Mouse (Mus musculus): ENCODE measurements around the gene Zmynd15. TPM values are rescaled to one million over a fixed set of nuclear protein-coding genes. Genes with fewer than 3 reads are reported as not detected.

Zmynd15 gene
- total RNA-seq, 2 experiments from 2014 or later: 1.4 to 2.1 TPM

- intact Hi-C loops (cut with DNase I): no loop called here
Observed at GRCm38 (mm10) chr11:70499566-70500475, 40.6 kb downstream of the Zmynd15 start.

DNA sequence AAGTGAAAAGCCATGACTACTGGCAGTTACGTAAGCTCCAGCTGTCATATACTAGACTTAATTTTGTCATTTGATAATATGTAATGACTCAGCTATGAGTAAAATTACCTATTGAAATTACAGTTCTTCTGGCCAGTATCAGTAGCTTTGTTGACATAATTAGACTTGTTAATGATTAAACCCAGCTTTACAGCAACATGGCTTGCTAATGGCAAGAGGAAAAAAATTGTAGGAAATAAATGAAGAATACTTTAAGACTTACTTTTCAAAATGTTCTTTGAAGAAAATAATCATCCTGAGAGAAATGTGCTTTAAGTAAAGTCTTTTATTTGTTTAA, 41.2 kb downstream of the Zmynd15 start:
- intact Hi-C loops (cut with DNase I): no loop called here
- no peak for DNase-seq

More at GRCm38 (mm10) chr11:70499566-70500475, 40.6 kb downstream of the Zmynd15 start:
- DNase-seq: no peak

DNA sequence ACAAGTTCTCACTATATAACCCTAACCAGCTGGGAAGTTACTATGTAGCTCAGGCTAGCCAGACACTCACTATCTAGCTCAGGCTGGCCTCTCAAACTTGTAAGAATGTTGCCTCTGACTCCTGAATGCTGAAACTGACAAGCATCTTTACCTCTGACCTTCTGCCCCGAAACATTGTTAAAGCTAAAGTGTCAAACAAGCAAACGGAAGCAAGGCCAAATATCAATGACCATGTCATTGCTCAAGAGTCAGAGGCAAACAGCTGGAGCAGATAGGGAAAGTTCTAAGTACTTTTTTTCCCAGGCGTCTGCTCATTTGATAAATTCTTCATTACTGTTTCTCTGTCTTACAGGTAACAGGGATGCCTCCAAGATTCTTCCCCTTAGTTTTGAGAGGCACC, 42.8 kb downstream of the Zmynd15 start:
- intact Hi-C loops (cut with DNase I): no loop called here

GRCm38 (mm10) chr11:70504970-70505369, 45.7 kb downstream of the Zmynd15 start, which contains the start of gene Tm4sf5:
Tm4sf5 (plus strand) TSS chr11:70505244.
- DNase-seq: no peak
- intact Hi-C loops (cut with DNase I): no loop called here

More for the DNA sequence above, 42.8 kb downstream of the Zmynd15 start:
- DNase-seq: no peak

GRCm38 (mm10) chr11:70506385-70506784, 47.2 kb downstream of the Zmynd15 start:
- DNase-seq: peak; percentile 87 to 91
- intact Hi-C loops (cut with DNase I): loop anchor here (1.0 to 2.0 kb wide), 2 partner anchors 54 to 92 kb away; no protein-coding TSS in a partner anchor

GRCm38 (mm10) chr11:70506962-70507515, 47.8 kb downstream of the Zmynd15 start:
- DNase-seq: no peak
- intact Hi-C loops (cut with DNase I): loop anchor here (1.0 to 2.0 kb wide), 3 partner anchors 55 to 92 kb away; partner anchors contain the start of gene Arrb2

DNA sequence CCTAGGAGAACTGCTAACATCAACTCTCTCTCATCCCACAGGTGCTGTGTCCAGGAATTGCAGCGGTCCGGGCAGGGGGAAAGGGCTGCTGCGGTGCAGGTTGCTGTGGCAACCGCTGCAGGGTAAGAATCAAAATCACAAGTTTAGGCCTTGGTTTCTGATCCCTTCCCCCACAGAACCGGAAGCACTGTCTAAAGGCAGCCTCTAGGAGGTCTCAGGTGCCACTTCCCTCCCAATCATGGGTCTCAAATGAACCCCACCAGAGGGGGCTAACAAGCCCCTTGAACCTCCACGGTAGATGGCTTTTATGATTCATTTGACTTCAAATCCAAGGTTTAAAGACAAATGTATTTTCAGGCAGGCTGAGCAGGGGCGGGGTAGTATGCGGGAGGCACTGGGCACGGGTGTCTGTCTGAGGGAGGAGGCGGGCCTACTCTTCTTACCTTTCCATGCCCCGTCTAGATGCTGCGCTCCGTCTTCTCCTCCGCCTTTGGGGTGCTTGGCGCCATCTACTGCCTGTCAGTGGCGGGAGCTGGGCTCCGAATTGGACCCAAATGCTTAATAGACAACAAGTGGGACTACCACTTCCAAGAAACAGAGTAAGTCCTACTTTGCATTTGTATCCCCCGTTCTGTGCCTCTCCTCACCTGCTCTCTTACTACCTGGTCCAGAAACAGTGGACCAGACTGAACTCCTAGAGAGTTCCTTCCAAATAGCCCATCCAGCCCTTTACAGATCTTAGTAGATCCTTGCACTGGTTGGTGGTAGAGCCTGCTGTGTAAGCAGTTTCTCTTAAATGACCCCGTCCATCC, 50.7 kb downstream of the Zmynd15 start:
- DNase-seq: peak in 1 of 2 experiments; percentile 41
- intact Hi-C loops (cut with DNase I): no loop called here

DNA sequence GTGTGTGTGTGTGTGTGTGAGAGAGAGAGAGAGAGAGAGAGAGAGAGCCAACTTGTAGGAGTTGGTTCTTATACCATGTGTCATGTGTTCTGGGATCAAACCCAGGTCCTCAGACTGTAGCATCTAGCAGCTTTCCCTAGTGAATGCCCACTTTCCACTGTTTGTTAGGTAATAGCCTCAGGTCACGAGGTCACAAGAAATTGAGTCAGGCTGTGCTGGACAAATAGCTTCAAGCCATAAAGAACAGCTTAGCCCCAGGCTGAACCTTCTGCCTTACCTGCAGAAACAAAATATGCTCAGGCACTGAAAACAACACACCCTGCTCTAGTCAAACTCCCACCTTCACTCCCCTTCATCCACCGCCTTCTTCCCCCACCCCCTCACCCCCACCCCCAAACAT, 52.0 kb downstream of the Zmynd15 start:
- no peak for DNase-seq

GRCm38 (mm10) chr11:70511825-70512224, 52.6 kb downstream of the Zmynd15 start:
- intact Hi-C loops (cut with DNase I): no loop called here
- no peak for DNase-seq

More for the DNA sequence above, 52.0 kb downstream of the Zmynd15 start:
- intact Hi-C loops (cut with DNase I): no loop called here

DNA sequence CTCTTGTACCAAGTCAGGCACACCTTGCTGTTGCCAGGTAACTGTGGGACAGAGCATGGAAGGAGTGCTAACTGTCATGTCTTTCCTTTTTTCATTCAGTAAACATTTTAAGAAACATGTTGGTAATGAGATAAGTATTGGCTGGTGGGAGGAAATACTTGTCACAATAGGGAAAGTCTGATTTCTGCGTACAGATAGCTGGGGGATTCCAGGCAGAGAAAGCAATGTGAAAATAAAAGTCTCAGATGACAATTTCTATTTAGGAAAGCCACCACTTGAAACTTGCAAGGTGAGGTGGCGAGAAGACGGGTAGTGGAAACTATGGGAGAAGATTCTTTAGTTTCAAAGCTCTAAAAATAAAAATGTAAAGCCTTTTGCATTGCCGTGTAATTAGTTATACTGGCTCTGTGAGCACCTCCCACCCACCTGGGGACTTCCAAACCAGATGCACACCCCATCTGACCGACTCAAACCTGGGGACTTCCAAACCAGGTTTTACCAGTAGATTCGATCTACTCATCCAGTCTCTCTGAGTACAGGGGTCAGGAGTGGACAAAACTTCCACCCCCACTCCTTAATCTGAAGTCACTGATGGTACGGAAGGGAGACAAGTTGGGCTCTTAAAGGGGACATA, 53.6 kb downstream of the Zmynd15 start:
- DNase-seq: no peak
- intact Hi-C loops (cut with DNase I): no loop called here

GRCm38 (mm10) chr11:70513520-70513919, 54.3 kb downstream of the Zmynd15 start:
- DNase-seq: peak; percentile 47 to 61
- intact Hi-C loops (cut with DNase I): no loop called here

- intact Hi-C loops (cut with DNase I): no loop called here
- DNase-seq: no peak
Observed at GRCm38 (mm10) chr11:70514288-70514687, 55.1 kb downstream of the Zmynd15 start, which contains the start of gene Vmo1. Vmo1 (minus strand) TSS chr11:70514616.

Small RNA genes lying within 50 kb of the gene (microRNA-seq; reads per million reads assigned to microRNA genes)
- 0 to 0.70 reads per million in 2 experiments for gene Mir7115

Other genes starting within 250 kb of the Zmynd15 start
- gene Slc16a11, start 246.7 kb upstream of the Zmynd15 start, total RNA-seq (2021): under 1 TPM; 0.20 to 0.91 TPM
- 1 to 10 TPM; 5.2 to 6.8 TPM for gene Slc16a13, start 238.4 kb upstream of the Zmynd15 start, total RNA-seq (2021)
- gene Bcl6b, start 229.6 kb upstream of the Zmynd15 start, total RNA-seq (2021): 10 to 100 TPM; 54.7 to 55.5 TPM
- 10 to 100 TPM; 54.8 to 60.8 TPM for gene 0610010K14Rik, start 221.5 kb upstream of the Zmynd15 start, total RNA-seq (2021)
- gene Gm21988, start 219.6 kb upstream of the Zmynd15 start, total RNA-seq (2021): 1 to 10 TPM; 3.3 to 3.4 TPM
- 100 to 1,000 TPM in 1 of 2 experiments, 10 to 100 TPM in 1; 96.4 to 102 TPM for gene Rnasek, start 219.6 kb upstream of the Zmynd15 start, total RNA-seq (2021)
- gene Alox12, start 204.1 kb upstream of the Zmynd15 start, total RNA-seq (2021): 1 to 10 TPM; 3.4 to 5.2 TPM
- gene Alox12e, start 136.8 kb upstream of the Zmynd15 start, total RNA-seq (2021): not detected
- 1 to 10 TPM in 1 of 2 experiments, under 1 TPM in 1; 0.34 to 3.2 TPM for gene Alox15, start 107.4 kb upstream of the Zmynd15 start, total RNA-seq (2021)
- gene Pelp1, start 49.4 kb upstream of the Zmynd15 start, total RNA-seq (2021): 10 to 100 TPM; 22.3 to 26.1 TPM
- 10 to 100 TPM; 13.0 to 15.1 TPM for gene Arrb2, start 26.8 kb upstream of the Zmynd15 start, total RNA-seq (2021)
- gene Med11, start 7.5 kb upstream of the Zmynd15 start, total RNA-seq (2021): 10 to 100 TPM in 1 of 2 experiments, 1 to 10 TPM in 1; 8.2 to 13.4 TPM
- gene Cxcl16, start 551 bp downstream of the Zmynd15 start, total RNA-seq (2021): 1 to 10 TPM; 7.2 to 7.7 TPM
- 1 to 10 TPM in 1 of 2 experiments, under 1 TPM in 1; 0.89 to 1.4 TPM for gene Tm4sf5, start 45.8 kb downstream of the Zmynd15 start, total RNA-seq (2021)
- not detected for gene Vmo1, start 55.2 kb downstream of the Zmynd15 start, total RNA-seq (2021)
- gene Gltpd2, start 59.8 kb downstream of the Zmynd15 start, total RNA-seq (2021): not detected
- 100 to 1,000 TPM; 264 to 266 TPM for gene Psmb6, start 65.9 kb downstream of the Zmynd15 start, total RNA-seq (2021)
- not detected for gene Gm40193, start 73.5 kb downstream of the Zmynd15 start, total RNA-seq (2021)
- gene Pld2, start 80.6 kb downstream of the Zmynd15 start, total RNA-seq (2021): 10 to 100 TPM in 1 of 2 experiments, 1 to 10 TPM in 1; 8.9 to 10.8 TPM
- 10 to 100 TPM; 40.4 to 43.3 TPM for gene Mink1, start 103.4 kb downstream of the Zmynd15 start, total RNA-seq (2021)
- not detected for gene 4930544D05Rik, start 156.4 kb downstream of the Zmynd15 start, total RNA-seq (2021)
- gene Chrne, start 159.8 kb downstream of the Zmynd15 start, total RNA-seq (2021): not detected
- under 1 TPM; 0.17 to 0.43 TPM for gene Gp1ba, start 179.7 kb downstream of the Zmynd15 start, total RNA-seq (2021)
- gene Rnf167, start 187.8 kb downstream of the Zmynd15 start, total RNA-seq (2021): 10 to 100 TPM; 50.2 to 50.4 TPM
- 100 to 1,000 TPM; 378 to 381 TPM for gene Slc25a11, start 188.0 kb downstream of the Zmynd15 start, total RNA-seq (2021)
- 100 to 1,000 TPM; 456 to 499 TPM for gene Pfn1, start 195.2 kb downstream of the Zmynd15 start, total RNA-seq (2021)
- 1,000 to 10,000 TPM; 1,599 to 1,711 TPM for gene Eno3, start 197.8 kb downstream of the Zmynd15 start, total RNA-seq (2021)
- 10 to 100 TPM; 86.0 to 88.2 TPM for gene Spag7, start 210.0 kb downstream of the Zmynd15 start, total RNA-seq (2021)
- 10 to 100 TPM; 31.2 to 32.8 TPM for gene Camta2, start 228.7 kb downstream of the Zmynd15 start, total RNA-seq (2021)
- gene Inca1, start 240.7 kb downstream of the Zmynd15 start, total RNA-seq (2021): 1 to 10 TPM; 2.6 to 3.0 TPM
- gene Kif1c, start 241.1 kb downstream of the Zmynd15 start, total RNA-seq (2021): 100 to 1,000 TPM; 279 to 286 TPM